Mouse (Mus musculus) CD8-positive naive resting alpha-beta T cell, adult 2 months (primary cell): ENCODE data around the gene Cldn4.
A peak's percentile ranks its signal among the peaks of the same experiment; 100 is the strongest.

Experiments
- DNase-seq, 2 experiments: peaks; one replicate each; pipeline ENCODE4 v3.0.0; 2022; ENCODE audit warnings: low read depth in 2 of 2, low spot score in 2 of 2

The Cldn4 gene

DNA sequence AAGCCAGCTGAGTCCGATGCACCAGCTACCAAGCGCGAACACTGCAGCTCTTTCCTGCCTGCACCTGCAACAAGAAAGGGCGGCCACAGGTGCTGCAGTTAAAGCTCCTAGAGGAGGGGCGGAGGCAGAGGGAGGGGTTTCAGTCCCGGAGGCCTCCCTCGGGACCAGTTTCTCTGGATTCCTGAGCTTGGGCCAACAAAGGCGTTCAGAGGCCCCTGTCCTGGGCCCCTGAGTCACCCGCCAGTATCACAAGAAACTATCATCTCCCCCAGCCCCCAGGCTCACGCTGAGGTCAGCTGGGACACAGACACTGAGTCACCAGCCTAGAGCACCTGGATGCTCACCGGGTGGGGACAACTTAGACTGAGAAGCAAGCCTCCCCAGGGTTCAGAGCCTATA, at the start of gene Cldn4:
Cldn4 (minus strand) TSS at position 78 of the 399 bp plus-strand sequence.
- DNase-seq, result no peak

DNA sequence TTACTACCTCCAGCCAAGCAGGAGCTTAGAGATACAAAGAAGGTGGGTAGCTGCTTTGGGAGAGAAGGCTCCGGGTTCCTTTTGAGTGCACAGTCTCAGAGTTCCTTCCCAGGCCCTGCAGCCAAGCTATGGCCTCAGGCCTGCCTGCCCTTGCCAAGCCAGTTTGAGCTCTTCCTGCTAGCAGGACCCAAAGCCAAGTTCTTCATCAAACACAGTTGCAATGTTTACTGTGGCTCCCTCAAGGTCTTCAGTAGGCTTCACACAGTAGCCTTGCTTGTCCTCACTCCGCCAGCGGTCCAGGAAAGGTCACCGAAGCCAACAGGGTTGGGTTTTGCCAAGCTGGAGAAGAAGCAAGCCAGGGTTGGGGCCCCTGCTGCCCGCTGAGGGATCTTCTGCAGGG, 45.8 kb upstream of the Cldn4 start:
- DNase-seq, result no peak

DNA sequence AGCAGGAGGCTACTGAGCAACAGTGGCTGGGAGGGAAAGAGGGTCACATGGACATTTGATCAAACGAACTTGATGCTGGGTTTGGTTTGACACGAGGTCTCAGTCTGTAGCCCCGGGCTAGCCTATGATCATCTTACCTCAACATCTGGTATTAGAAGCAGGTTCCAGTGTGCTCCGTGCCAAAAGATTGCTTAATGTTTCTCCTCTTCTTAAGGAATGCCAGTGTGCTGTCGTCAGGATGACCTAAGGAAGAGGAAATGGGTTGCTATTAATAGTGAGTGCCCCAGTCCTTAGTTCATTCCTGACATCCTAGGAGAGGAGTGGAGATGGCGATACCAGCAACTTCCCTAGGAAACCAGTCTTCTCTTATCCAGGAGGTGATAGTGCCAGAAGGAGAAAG, 43.0 kb upstream of the Cldn4 start:
- no peak for DNase-seq

DNA sequence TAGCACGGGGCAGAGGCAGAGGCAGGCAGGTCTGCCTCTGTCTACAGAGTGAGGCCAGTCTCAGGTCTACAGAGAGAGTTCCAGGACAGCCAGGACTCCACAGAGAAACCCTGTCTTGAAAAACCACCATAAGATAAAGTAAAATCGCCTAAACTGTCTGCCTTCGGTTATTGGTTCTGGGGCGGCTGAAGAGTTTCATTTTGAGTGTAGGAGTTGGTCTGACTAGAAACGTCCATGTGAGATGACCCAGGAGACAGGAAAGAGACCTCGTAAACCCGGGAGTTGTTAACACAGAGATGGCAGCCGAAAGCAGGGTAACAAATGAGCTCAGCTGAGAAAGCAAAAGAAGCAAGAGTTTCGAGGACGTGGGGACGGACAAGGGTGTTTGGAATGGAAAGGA, 42.4 kb upstream of the Cldn4 start:
- DNase-seq, result no peak

DNA sequence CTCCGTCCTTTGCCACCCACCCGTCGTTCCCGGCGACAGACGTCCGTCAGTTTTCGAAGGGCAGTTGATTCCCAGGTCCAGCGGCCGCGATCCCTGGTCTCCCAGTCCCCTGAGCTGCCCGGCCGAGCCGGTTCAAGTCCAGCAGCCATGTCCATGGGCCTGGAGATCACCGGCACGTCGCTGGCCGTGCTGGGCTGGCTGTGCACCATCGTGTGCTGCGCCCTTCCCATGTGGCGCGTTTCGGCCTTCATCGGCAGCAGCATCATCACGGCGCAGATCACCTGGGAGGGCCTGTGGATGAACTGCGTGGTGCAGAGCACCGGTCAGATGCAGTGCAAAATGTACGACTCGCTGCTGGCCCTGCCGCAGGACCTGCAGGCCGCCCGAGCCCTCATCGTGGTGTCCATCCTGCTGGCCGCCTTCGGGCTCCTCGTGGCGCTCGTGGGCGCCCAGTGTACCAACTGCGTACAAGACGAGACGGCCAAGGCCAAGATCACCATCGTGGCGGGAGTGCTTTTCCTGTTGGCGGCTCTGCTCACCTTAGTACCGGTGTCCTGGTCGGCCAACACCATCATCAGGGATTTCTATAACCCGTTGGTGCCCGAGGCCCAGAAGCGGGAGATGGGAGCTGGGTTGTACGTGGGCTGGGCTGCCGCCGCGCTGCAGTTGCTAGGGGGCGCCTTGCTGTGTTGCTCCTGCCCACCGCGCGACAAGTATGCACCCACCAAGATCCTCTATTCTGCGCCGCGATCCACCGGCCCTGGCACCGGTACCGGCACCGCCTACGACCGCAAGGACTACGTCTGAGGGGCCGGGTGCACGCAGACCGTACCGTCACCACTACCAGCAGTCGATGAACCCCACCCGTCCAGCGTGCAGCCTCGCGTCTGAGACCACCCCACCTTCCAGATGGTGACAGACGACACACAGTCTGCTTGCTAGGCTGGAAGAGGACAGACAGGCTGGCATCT, 39.8 kb upstream of the Cldn4 start:
- DNase-seq, result no peak

DNA sequence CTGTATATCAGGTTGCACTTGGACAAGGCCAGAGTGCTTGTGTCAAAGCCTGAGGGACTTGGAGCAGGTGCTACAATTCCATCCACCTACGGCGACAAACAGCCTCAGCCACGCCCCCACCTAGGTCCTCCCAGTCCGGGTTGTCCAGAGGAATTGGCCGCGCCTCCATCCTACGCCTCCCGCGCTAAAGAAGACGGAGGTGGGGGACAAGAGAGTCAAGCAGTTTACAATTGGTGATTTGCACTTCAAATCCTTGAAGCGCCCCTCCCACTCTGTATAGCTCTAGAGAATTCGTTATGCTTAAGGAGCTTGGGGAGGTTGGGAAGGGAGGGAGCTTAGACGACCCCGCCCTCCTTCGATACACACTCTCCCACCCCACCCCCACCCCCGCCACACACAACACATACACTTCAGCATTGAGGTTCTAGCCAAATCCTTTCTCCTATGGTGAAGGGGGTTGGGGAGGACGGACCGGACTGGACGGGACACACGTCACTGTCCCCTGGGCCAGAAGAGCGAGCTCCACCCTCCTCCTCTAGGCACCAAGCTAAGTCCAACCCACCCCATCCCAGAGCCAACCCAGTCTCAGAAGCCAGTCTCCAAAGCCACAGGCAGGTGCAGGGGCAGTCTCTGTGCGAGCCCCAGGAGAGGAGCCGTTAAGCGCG, 39.0 kb upstream of the Cldn4 start, which contains the start of gene Cldn3:
Cldn3 (plus strand) TSS at position 582 of the 665 bp plus-strand sequence.
- DNase-seq, result no peak

DNA sequence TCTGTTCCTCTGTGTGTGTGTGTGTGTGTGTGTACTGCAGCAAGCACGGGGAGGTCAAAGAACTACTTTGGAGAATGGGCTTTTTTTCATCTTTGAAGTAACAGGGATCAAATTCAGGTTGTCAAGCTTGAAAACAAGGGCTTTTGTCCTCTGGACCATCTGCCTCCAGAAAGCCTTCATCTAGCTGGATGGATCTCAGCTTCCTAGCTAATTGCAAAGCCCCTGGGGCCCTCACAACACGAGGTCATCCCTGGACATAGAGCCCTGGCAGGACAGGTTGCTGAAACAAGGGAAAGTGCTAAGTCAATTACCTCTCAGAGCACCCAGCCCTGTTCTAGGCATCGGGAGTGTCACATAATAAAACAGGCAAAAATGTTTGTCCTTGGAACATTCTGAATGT, 37.0 kb upstream of the Cldn4 start:
- DNase-seq, result no peak

DNA sequence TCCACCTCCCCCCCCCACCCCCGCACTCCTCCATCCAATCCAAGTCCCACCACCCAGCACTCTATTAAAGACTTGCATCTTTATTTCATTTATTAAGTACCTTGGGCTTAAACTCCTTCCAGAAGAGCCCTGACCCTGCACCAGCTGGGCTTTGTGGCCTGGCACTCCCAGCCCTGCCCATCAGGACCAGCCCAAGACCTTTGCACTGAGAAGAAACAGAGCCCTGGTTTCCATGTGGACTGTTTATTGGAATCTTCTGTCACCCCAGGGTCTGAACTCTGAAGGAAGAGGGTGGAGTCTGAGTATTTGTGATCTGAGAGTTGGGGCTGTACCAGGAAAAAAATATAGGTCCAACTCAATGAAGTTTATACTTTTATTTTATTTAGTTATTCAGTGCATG, 36.4 kb upstream of the Cldn4 start:
- no peak for DNase-seq

DNA sequence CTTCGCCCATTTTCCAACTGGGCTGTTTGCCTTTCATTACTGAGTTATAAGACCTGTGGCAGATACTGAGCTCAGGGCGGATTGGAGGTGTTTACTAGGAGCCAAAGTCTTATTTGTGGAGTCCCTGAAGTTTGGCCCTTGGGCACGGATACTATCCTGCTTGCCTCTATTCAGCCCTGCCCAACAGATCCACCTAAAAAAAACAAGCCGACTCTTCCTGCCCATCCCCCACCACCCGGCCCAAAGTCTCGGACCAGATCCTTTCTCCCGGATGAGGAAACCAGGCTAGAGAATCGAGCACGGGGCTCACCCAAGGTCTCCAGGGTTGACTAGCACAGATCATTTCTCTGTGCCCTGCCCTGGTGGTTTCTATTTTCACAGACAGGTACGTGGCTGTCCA, 34.4 kb upstream of the Cldn4 start:
- no peak for DNase-seq

DNA sequence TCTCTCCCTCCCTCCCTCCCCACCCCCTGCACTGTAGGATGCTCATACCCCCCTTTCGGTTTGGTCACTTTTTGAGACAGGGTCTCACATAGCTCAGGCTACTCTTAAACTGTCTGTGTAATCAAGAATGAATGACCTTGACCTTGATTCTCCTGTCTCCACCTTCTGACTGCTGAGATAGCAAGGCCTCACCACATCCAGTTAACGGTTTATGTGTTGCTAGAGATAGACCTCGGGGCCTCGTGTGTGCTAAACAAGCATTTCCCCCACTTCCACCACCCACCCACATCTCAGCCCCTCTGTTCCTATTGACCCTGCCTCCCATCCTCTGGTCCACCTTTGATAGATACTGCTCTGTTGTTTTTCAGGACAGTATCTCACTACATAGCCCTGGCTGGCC, 31.1 kb upstream of the Cldn4 start:
- no peak for DNase-seq

DNA sequence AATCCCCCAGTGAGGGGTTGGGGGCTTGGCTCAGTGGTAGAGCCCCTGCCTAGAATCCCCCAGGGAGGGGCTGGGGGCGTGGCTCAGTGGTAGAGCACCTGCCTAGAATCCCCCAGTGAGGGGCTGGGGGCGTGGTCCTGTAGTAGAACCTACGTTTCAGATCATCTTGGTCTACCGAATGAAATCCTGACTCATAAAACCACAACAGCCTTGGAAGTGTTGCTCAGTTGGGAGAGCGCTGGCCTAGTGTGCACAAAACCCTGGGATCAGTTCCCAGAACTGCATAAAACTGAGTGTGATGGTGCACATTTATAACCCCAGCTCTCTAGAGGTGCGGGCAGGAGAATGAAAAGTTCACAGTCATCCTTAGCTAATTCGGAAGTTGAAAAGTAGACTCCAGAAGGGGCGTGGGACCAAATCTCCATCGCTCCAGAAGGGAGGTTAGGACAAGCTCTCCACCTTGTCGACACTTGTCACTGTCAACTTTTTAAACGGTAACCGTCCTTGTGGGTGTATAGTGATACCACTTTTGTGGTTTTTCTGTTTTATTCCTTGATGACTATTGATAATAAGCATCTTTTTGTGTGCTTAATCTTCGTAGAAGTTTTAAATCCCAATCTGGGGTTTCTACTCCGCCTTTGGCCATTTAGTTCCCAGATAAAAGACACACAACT, 30.0 kb upstream of the Cldn4 start:
- DNase-seq, result no peak

DNA sequence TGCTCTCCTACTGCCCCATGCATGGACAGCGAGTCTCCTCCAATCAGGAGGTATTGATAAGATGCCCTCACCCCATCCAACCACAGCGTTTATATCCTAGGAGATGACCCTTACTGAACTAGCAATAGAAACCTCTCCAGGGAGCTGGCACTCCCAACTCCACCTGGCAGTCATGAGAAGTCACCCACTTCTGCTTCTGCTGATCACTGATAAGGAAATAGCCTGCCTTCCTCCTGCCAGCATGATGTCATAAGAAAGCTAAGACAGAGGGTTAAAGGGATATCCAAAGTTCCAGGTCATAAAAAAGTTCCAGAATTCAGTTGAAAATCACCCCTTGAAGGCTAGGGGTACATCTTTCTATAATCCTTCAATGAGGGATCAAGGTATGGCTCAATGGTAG, 29.4 kb upstream of the Cldn4 start:
- DNase-seq, result no peak

DNA sequence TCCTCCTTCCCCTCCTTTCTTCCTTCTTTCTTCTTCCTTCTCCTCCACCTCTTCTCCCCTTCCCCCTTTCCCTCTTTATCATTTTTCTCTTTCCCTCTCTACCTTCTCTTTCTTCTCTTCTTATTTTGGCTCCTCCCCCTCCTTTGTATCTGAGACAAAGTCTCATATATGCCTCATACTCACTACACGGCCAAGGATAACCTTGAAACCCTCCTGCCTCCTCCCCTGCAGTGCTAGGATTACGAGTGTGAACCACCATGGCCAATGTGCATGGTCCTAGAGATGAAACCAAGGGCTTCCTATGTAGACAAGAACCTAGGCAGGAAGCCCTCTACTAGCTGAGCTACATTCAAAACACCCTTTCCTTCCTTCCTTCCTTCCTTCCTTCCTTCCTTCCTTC, 28.2 kb upstream of the Cldn4 start:
- no peak for DNase-seq

DNA sequence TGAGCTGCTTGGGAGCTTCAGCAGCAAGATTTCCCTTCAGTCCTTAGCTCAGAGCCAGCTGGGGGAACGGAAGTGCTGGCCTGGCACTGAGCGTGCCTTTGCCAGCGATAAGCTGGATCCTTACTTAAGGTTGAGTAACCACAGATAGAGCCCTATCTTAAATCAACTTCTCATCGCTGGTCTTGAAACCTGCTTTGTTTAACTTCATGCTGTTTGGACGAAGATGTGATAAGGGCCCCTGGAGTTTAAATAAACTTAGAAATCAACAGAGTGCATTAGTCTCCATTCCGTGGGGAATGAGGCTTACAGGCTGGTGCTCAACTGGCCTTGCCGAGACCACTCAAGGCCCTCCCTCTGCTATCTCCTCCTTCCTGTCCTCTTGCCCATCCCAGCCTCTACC, 27.6 kb upstream of the Cldn4 start:
- DNase-seq, result no peak

DNA sequence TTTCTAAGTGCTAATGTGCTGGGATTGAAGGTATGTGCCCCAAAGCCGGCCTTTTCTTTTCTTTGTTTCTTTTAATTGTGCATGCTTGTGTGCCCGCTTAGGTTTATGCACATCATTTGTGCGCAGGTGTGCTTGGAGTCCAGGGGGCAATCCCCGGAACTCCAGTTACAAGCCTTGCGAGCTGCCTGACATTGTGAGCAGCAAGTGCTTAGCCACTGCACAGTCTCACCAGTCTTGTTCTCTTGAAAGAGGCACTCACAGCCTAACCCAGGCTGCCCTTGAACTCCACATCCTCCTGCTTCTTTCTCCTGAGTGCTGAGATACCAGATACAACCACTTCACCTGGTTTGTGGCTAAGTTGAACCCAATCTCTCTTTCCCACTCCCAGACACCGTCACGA, 26.8 kb upstream of the Cldn4 start:
- DNase-seq, result no peak

DNA sequence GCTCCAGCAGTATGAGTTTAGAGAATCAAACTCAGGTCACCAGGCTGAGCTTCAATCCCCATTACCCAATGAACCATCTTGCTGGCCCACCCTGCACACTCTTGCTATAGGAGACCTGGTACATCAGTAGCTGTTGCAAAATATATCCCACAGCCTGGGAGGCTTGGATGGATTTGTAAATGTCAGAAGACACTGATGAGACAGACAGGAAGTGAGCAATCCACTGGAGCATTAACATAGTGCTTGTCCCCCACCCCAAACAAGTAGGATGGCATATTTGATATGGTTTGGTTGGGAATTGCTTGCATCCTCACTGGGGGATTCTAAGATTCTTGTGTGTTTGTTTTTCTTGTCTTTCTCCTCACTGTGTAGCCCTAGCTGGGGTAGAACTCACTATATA, 26.3 kb upstream of the Cldn4 start:
- no peak for DNase-seq

DNA sequence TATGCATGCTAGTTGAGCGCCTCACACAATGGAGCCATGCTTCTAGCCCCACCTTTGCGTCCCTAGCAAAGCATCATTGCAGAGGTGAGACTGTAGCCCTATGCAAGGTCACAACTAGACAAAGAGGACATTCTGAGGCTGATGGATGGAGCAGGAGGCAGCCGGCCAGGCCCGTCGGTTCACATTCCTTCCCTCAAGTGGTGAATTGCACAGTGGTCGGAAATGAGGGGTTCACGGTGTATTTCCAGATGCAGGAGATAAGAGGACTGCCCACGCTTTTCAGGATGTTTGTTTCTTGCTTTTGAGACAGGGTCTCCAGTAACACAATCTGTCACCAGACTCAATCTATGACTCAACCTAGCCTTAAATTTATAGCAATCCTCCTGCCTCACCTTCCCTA, 23.9 kb upstream of the Cldn4 start:
- no peak for DNase-seq

DNA sequence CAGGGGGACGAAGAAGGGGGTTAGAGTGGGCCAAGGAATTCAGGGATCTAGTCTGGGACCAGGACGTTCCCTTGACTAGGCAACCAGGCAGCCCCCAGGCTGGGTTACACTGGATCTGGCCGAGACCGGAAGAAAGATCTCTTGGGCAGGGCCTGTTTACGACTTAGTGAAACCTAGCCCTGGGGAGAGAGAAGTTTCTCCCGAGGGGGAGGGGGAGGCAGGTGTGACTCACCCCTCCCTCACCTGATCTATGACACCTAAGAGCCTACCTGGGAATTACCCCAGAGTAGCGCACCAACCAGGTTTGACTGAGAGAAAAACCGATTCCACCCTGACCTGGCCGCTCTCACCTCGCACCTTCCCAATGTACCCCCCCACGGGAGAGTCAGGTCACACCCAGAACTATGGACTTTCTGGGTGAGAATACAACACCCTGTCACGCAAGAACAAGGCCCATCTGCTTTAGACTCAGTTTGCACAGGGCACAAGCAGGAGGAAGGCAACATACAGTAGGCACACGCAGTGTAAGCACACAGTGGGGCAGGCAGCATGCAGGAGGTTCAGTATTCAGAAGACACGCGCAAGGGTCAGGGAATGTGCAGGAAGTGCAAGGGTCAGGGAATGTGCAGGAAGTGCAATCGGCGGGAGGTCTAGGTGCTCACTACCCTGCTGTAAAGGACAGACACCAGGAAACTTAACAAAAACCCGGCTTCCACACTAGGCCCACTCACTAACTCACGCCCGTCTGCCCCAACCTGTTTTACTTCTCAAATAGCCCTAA, 20.6 kb upstream of the Cldn4 start:
- DNase-seq, result no peak

DNA sequence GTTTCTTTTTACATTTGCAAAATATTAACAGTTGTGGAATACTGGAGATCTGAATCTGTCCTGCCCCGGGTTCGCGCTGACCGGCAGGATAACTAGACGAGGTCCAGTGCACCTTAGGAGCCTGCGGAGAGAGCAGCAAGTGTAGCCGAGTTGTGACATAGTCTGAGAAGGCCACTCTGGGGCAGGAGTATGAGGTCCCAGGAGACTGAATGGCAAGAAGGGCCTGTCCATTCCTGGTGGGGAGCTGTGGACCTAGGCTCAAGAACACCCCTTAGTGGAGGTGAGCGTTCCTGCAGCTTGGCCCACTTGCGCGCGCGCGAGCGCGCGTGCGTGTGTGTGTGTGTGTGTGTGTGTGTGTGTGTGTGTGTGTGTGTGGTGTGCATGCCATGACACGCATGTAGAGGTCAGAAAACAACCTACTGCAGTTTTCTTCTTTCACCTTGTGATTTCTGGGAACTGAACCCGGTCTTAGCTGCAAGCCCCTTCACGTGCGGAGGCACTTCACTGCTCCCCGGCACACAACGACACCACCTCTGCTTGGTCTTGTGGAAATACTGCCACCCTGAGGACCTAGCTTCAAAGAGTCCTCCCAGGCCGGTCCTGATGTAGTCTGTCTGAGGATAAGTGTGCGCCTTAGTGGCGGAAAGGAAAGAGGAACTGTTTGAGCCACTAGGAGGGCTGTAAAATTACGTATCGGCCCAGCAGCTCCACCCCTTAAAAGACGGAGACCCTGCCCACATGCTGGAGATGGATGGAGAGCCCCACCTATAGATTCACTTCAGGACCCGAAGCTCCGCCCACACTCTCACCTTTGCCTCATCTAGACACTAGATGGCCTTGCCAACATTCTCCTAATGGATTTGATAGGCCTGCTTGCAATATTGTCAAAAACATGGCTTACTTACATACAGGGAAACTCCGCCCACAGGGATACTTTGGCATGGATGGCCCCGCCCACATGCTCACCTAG, 19.4 kb upstream of the Cldn4 start:
- DNase-seq, result peak; percentile 33 to 43

DNA sequence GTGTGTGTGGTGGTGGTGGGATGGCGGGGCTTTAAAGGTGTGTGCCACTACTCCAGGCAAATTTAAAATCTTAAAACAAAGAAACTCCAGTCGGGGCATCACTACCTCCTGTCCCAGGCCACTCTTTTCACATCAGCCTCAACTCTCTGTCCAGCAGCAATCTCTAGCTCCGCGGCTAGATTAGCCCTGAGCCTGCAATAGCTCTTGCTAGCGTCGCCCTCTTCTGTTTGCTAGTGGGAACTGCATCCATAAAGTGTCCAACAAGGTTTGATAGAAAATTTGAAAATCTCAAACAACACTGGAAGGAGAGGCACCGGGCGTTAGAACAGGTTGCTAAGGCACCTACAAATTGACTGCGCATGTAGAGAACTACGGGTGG, 18.7 kb upstream of the Cldn4 start:
- DNase-seq, result peak; percentile 60 to 71
